Mouse (Mus musculus): Measurements from ENCODE around the gene Ccdc121. TPM values are rescaled to one million over a fixed set of nuclear protein-coding genes. Genes with fewer than 3 reads are reported as not detected.

The Ccdc121 gene
- polyA plus RNA-seq, 1 experiment from 2014 or later = not detected

- CTCF ChIA-PET = interaction anchor here (0.8 to 1.4 kb wide), 4 partner anchors 9 to 79 kb away, joined by 3 to 4 read pairs (median 3); no protein-coding TSS in a partner anchor
- peak; percentile 78 for TF ChIP-seq CTCF (IDR thresholded peaks at IDR 0.05)
- in situ Hi-C loops (cut with MboI; ENCODE audit: low pct_unique_long_range_greater_than_20kb) = loop anchor here (10.0 kb wide), 1 partner anchor 190 kb away; no protein-coding TSS in a partner anchor
- ATAC-seq (no peak), DNase-seq (ENCODE audit: low read depth, low spot score) (no peak)
- POLR2A ChIA-PET = no interaction called here
- H3K27me3 ChIP-seq = peaks cover 4% of the 10 kb centered on the region
Measured at GRCm38 (mm10) chr1:181465027-181465426, 46.2 kb downstream of the Ccdc121 start.

DNA sequence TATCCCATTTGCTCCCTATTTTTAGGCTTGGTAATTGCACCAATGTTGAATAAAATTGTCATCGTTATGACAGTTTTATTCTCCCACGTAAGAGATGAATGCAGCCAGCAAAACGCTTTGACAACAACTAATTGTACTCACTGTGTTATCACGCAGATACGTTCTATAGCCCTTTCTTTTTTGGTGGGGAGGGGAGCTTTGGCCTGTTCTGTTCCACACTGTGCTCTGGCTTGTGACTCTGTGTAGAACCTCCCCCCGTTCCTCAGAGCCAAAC is 48.4 kb downstream of the Ccdc121 start:
- ChIA-PET POLR2A (no interaction called here), CTCF (interaction anchor here (1.8 kb wide), 1 partner anchor 81 kb away, joined by 5 read pairs; no protein-coding TSS in a partner anchor)
- in situ Hi-C loops (cut with MboI; ENCODE audit: low pct_unique_long_range_greater_than_20kb) = loop anchor here (10.0 kb wide), 1 partner anchor 188 kb away; no protein-coding TSS in a partner anchor
- DNase-seq (ENCODE audit: low read depth, low spot score) (no peak), ATAC-seq (no peak)
- TF ChIP-seq CTCF (IDR thresholded peaks at IDR 0.05) = no peak
- H3K27me3 ChIP-seq = no peaks in the 10 kb centered on the region

DNA sequence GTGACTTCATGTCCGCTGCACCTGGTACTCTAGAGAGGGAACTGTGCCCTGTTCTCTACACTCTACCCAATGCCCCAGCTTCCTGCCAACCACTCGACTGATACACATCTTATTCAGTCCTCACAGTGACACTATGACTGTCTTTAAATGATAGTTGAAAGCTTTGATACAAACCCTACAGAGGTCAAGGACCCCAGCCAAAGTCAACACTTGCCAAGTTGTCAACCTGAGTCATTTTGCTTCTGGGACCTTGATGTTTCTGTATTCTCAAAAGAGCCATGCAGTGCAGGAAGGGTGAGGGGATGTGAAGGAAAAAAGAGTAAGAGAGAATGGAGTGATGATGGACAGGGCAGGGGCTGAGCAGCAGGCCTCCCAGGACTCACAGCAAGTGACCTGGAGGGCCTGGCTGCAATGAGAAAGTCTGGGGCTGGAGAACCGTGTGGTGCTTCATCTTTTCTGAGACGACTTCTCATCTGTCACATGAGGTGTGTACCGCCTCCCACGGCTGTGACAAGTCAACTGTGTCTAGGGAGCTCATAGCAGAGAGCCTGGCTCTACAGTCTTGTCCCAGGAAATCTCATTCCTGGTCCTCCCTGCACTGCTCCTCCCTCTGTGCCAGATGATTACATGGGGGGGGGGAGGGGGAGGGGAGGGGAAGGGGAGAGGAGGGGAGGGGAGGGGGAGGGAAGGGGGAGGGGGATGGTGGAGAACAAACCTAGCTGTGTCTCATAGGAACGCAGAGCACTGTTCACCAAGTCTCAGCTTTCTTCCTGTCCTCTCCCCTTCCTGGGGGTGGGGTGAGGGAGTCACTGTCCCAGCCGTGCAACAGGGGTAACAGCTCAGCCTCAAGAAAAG is 49.0 kb downstream of the Ccdc121 start:
- POLR2A ChIA-PET = interaction anchor here (0.6 to 1.0 kb wide), 2 partner anchors 21 to 98 kb away, joined by 3 read pairs; no protein-coding TSS in a partner anchor

DNA sequence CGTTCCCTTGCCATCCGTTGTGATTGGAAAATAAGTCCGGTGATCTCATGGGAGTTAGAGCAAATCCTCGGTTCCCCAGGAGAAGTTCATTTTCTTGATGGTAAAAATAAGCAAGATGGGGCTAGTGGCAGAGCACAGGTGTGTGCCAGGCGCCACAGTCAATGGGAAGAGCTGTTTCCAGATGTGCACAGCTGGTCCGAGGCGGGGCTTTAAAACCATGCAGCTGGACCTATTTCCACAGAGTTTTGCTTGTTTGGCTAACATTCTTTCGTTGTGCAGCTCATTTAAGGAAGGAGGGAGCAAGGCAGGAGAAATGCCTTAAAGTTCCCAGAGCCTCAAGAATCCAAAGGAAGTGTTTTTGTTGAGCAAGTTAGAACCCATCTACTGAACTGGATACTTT is 49.8 kb downstream of the Ccdc121 start:
- in situ Hi-C loops (cut with MboI; ENCODE audit: low pct_unique_long_range_greater_than_20kb) = loop anchor here (10.0 kb wide), 1 partner anchor 187 kb away; no protein-coding TSS in a partner anchor
- TF ChIP-seq CTCF (IDR thresholded peaks at IDR 0.05) = no peak
- no peaks in the 10 kb centered on the region for H3K27me3 ChIP-seq
- DNase-seq (ENCODE audit: low read depth, low spot score) (no peak), ATAC-seq (no peak)
- POLR2A ChIA-PET = interaction anchor here (0.6 to 1.0 kb wide), 2 partner anchors 20 to 97 kb away, joined by 3 read pairs; no protein-coding TSS in a partner anchor
- CTCF ChIA-PET = interaction anchor here (1.4 to 1.8 kb wide), 2 partner anchors 9 to 82 kb away, joined by 4 to 5 read pairs; no protein-coding TSS in a partner anchor

More for the DNA sequence above, 49.0 kb downstream of the Ccdc121 start:
- H3K27me3 ChIP-seq = no peaks in the 10 kb centered on the region
- CTCF ChIA-PET = interaction anchor here (1.4 to 1.8 kb wide), 2 partner anchors 10 to 81 kb away, joined by 4 to 5 read pairs; no protein-coding TSS in a partner anchor
- in situ Hi-C loops (cut with MboI; ENCODE audit: low pct_unique_long_range_greater_than_20kb) = loop anchor here (10.0 kb wide), 1 partner anchor 187 kb away; no protein-coding TSS in a partner anchor
- DNase-seq (ENCODE audit: low read depth, low spot score) = no peak
- no peak for ATAC-seq
- no peak for TF ChIP-seq CTCF (IDR thresholded peaks at IDR 0.05)

DNA sequence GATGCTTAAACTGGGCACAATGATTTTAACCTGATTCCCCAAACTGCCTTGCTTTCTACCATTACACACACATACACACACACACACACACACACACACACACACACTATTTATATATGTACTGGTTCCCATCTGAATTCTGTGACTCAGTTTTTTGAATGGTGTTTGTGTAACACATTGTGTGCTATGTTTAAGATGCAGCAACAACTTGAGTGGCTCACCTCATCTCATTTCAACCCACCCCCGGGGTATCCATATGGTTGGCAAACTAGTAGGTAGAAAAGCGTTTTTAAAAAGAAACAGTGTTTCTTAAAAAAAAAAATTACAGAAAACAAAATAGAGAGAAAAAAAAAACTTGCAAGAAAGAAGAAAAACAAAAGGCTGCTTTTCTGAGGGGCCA is 51.0 kb downstream of the Ccdc121 start:
- TF ChIP-seq CTCF (IDR thresholded peaks at IDR 0.05) = no peak
- H3K27me3 ChIP-seq = no peaks in the 10 kb centered on the region
- ATAC-seq (no peak), DNase-seq (ENCODE audit: low read depth, low spot score) (no peak)
- in situ Hi-C loops (cut with MboI; ENCODE audit: low pct_unique_long_range_greater_than_20kb) = loop anchor here (10.0 kb wide), 1 partner anchor 185 kb away; no protein-coding TSS in a partner anchor
- POLR2A ChIA-PET = no interaction called here
- CTCF ChIA-PET = interaction anchor here (1.8 kb wide), 1 partner anchor 12 kb away, joined by 4 read pairs; no protein-coding TSS in a partner anchor

Other genes with a start within 250 kb of the Ccdc121 start
- 0.03 TPM for gene Cnih3, start 158.8 kb downstream of the Ccdc121 start, polyA plus RNA-seq (2021)
- 0.40 TPM for gene Dnah14, start 65.1 kb upstream of the Ccdc121 start, polyA plus RNA-seq (2021)

Measured in Patski (cell line).